Mouse (Mus musculus): Measurements from ENCODE around the gene Cfap97d2. TPM values are rescaled to one million over a fixed set of nuclear protein-coding genes. Genes with fewer than 3 reads are reported as not detected.

Cfap97d2 gene
- total RNA-seq (2012; rRNA removed) = not detected in 2 replicates
- not detected for polyA plus RNA-seq (2012; ENCODE audit: insufficient read depth in 1 of 2, insufficient read length in 2 of 2, low read depth in 1 of 2, low replicate concordance in 2 of 2, missing spikeins in 1 of 2)

DNA sequence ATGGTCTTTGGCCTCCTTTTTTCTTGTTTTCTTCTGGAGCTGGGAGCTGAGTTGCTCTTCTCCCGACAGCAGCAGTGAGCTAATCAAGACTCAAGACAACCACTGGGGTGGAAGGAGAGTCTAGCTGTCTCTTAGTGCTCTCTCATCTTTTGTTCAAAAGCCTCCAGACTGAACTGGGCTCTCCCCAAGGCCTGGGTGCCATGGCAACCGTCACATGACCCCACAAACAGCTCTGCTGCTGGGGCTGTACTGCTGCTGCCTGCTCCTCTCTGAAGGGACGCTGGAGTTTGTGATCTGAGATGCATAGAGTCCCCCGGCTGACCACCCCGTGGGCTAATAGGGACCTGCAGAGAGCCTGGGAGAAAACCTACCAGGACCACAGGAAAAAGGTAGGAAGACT, at the start of gene Cfap97d2:
TSS of gene Cfap97d2 (plus strand) at position 222 of the 400 bp plus-strand sequence.
- Histone ChIP-seq H3K27me3 (ENCODE audit: control insufficient read depth in 1 of 2, insufficient read depth in 2 of 2, low read length in 2 of 2) (peaks cover 0 to 1% of the 10 kb centered on the region in 2 experiments; a peak in 1 of 4 replicates), H3K9me3 (replicated peaks; ENCODE audit: insufficient read depth, low read length) (no peaks in the 10 kb centered on the region), H3K79me2 (ENCODE audit: control insufficient read depth, insufficient read depth, low read length, poor library complexity) (no peaks in the 10 kb centered on the region), H3K4me1 (ENCODE audit: control insufficient read depth in 1 of 2, insufficient read depth in 2 of 2, low read length in 2 of 2) (no peaks in the 10 kb centered on the region; a peak in 1 of 4 replicates), H3K4me3 (ENCODE audit: control insufficient read depth in 1 of 2, insufficient read depth in 1 of 2, low read depth in 2 of 2, low read length in 2 of 2) (no peak within 1 kb of the TSS), H3K27ac (ENCODE audit: control insufficient read depth, low read depth, low read length) (no peak within 1 kb of the TSS), H3K9ac (ENCODE audit: control insufficient read depth, low read depth, low read length, poor library complexity, severe bottlenecking) (no peak within 1 kb of the TSS), H3K36me3 (ENCODE audit: control insufficient read depth in 1 of 2, insufficient read depth in 2 of 2, low read length in 2 of 2) (no peaks in the 10 kb centered on the region; a peak in 2 of 4 replicates)
- DNase-seq (ENCODE audit: low read depth, low spot score) = no peak
- TF ChIP-seq MAFK (IDR thresholded peaks at IDR 0.05; ENCODE audit: borderline replicate concordance, low read depth, low read length) (no peak), USF1 (IDR thresholded peaks at IDR 0.05; ENCODE audit: low read depth, low read length) (peak; percentile 70), MXI1 (IDR thresholded peaks at IDR 0.05; ENCODE audit: low read depth, low read length) (no peak), E2F4 (IDR thresholded peaks at IDR 0.05; ENCODE audit: borderline replicate concordance, low read depth, low read length) (no peak)

DNA sequence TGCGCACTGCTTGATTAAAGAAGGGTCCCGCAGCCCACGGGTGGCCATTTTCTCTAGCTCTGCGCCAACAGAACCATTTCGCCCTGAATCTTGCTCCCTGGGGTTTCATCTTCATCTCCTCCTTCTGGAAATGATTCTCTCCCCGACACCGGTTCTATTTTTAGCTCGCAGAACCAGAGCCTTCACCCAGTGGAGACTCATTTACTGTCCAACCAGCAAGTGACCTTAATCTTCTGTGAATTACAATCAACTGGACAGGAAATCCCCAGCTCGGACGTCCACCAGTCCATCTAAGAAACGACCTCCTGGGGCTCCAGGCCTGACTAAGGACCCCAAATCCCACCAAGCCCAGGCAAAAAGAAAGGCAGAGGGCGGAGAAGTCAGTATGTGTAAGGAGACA, 48.2 kb upstream of the Cfap97d2 start:
- DNase-seq (ENCODE audit: low read depth, low spot score) = no peak
- H3K27me3 ChIP-seq (ENCODE audit: control insufficient read depth in 1 of 2, insufficient read depth in 2 of 2, low read length in 2 of 2) = no peaks in the 10 kb centered on the region
- no peak overlapping the region for H3K4me3 ChIP-seq (ENCODE audit: control insufficient read depth in 1 of 2, insufficient read depth in 1 of 2, low read depth in 2 of 2, low read length in 2 of 2)
- H3K79me2 ChIP-seq (ENCODE audit: control insufficient read depth, insufficient read depth, low read length, poor library complexity) = 0 out of 2 replicates have a peak, but pooled peaks cover 1% of the 10 kb centered on the region
- H3K36me3 ChIP-seq (ENCODE audit: control insufficient read depth in 1 of 2, insufficient read depth in 2 of 2, low read length in 2 of 2) = 0 out of 4 replicates have a peak, but pooled peaks cover 0 to 2% of the 10 kb centered on the region in 2 experiments
- H3K4me1 ChIP-seq (ENCODE audit: control insufficient read depth in 1 of 2, insufficient read depth in 2 of 2, low read length in 2 of 2) = 0 out of 4 replicates have a peak, but pooled peaks cover 0 to 3% of the 10 kb centered on the region in 2 experiments
- TF ChIP-seq UBTF (IDR thresholded peaks at IDR 0.05; ENCODE audit: borderline replicate concordance, insufficient read depth, low read depth, low read length) = no peak
- no peak for TF ChIP-seq HCFC1 (IDR thresholded peaks at IDR 0.05; ENCODE audit: low read depth, low read length)
- H3K9me3 ChIP-seq (replicated peaks; ENCODE audit: insufficient read depth, low read length) = no peaks in the 10 kb centered on the region
- H3K27ac ChIP-seq (ENCODE audit: control insufficient read depth, low read depth, low read length) = no peak overlapping the region
- H3K9ac ChIP-seq (ENCODE audit: control insufficient read depth, low read depth, low read length, poor library complexity, severe bottlenecking) = no peak overlapping the region

DNA sequence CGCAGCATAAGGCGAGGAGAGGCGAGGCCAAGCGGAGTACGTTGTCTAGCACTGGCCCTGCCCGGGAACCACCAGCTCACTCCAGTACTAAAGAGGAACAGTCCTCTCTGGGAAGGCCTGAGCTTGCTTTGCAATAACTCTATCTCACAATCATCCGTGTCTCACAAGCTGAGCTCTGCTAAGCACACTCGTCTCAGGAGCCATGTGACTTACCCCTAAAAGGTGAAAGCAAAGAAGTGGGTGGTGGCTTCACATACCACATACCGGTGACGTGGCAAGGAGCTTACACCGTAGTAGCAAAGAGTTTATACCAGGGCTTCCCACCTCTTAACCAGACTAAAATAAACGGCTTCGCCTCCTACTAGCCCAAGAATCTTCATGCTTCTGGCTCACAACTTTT, 45.4 kb upstream of the Cfap97d2 start:
- Histone ChIP-seq H3K9ac (ENCODE audit: control insufficient read depth, low read depth, low read length, poor library complexity, severe bottlenecking) (no peak overlapping the region), H3K9me3 (replicated peaks; ENCODE audit: insufficient read depth, low read length) (no peaks in the 10 kb centered on the region), H3K27ac (ENCODE audit: control insufficient read depth, low read depth, low read length) (no peak overlapping the region), H3K27me3 (ENCODE audit: control insufficient read depth in 1 of 2, insufficient read depth in 2 of 2, low read length in 2 of 2) (no peaks in the 10 kb centered on the region), H3K4me1 (ENCODE audit: control insufficient read depth in 1 of 2, insufficient read depth in 2 of 2, low read length in 2 of 2) (0 out of 4 replicates have a peak, but pooled peaks cover 0 to 3% of the 10 kb centered on the region in 2 experiments), H3K79me2 (ENCODE audit: control insufficient read depth, insufficient read depth, low read length, poor library complexity) (0 out of 2 replicates have a peak, but pooled peaks cover 1% of the 10 kb centered on the region), H3K4me3 (ENCODE audit: control insufficient read depth in 1 of 2, insufficient read depth in 1 of 2, low read depth in 2 of 2, low read length in 2 of 2) (no peak overlapping the region), H3K36me3 (ENCODE audit: control insufficient read depth in 1 of 2, insufficient read depth in 2 of 2, low read length in 2 of 2) (0 out of 4 replicates have a peak, but pooled peaks cover 0 to 2% of the 10 kb centered on the region in 2 experiments)
- TF ChIP-seq JUND (IDR thresholded peaks at IDR 0.05; ENCODE audit: low read depth, low read length) (no peak), POLR2AphosphoS5 (IDR thresholded peaks at IDR 0.05; ENCODE audit: borderline replicate concordance, low read depth, low read length) (no peak), POLR2AphosphoS2 (IDR thresholded peaks at IDR 0.05; ENCODE audit: low read length) (no peak), BHLHE40 (IDR thresholded peaks at IDR 0.05; ENCODE audit: borderline replicate concordance, low read depth, low read length) (no peak), ETS1 (IDR thresholded peaks at IDR 0.05; ENCODE audit: low read depth, low read length) (no peak), GABPA (IDR thresholded peaks at IDR 0.05; ENCODE audit: low read depth, low read length) (no peak), ZNF384 (IDR thresholded peaks at IDR 0.05; ENCODE audit: low read depth, low read length) (no peak), GATA1 (IDR thresholded peaks at IDR 0.05; ENCODE audit: low read depth, low read length) (no peak), RAD21 (IDR thresholded peaks at IDR 0.05; ENCODE audit: low read depth, low read length) (no peak), ZC3H11A (IDR thresholded peaks at IDR 0.05; ENCODE audit: low read depth, low read length) (no peak), CTCF (IDR thresholded peaks at IDR 0.05 in 2 of 3, conservative IDR thresholded peaks at IDR 0.05 in 1 of 3; ENCODE audit: control insufficient read depth in 1 of 3, insufficient read depth in 1 of 3, low read depth in 2 of 3, low read length in 3 of 3, poor library complexity in 1 of 3, severe bottlenecking in 1 of 3) (no peak)
- DNase-seq (ENCODE audit: low read depth, low spot score) = no peak

Measured in MEL (cell line).